Mouse (Mus musculus) ES-E14 (cell line): Measurements from ENCODE around the gene Nprl2. TPM values are rescaled to one million over a fixed set of nuclear protein-coding genes. Genes with fewer than 3 reads are reported as not detected.

Experiments
- DNase-seq: peaks from one replicate; pipeline ENCODE4 v3.0.0-alpha.2; 2013; ENCODE audit warnings: low read depth, low spot score
- H3K27ac ChIP-seq: 2 replicates; pipeline ENCODE4 v1.5.1; 2012; ENCODE audit warnings: low read depth, mild to moderate bottlenecking, low read length, moderate library complexity, mixed read lengths; ENCODE audit not compliant: poor library complexity, insufficient read depth, severe bottlenecking
- H3K36me3 ChIP-seq: 2 replicates; pipeline ENCODE4 v1.6.1; 2012; ENCODE audit warnings: mild to moderate bottlenecking, low read length, moderate library complexity, mixed read lengths; ENCODE audit not compliant: control insufficient read depth, poor library complexity, insufficient read depth, severe bottlenecking
- H3K4me1 ChIP-seq, 2 experiments: fragments of 150-350 bp in 1 of 2; sonication (generic) in 1 of 2; 2 replicates each; pipeline ENCODE4 v1.6.1; 2012; ENCODE audit warnings: low read length in 2 of 2, mild to moderate bottlenecking in 1 of 2, mixed read lengths in 1 of 2; ENCODE audit not compliant: control insufficient read depth in 2 of 2, insufficient read depth in 2 of 2, poor library complexity in 1 of 2
- H3K4me3 ChIP-seq, 2 experiments: fragments of 150-350 bp in 1 of 2; sonication (generic) in 1 of 2; 2 replicates each; pipeline ENCODE4 v1.5.1; 2012; ENCODE audit warnings: low read length in 2 of 2, low read depth in 1 of 2, mild to moderate bottlenecking in 1 of 2, mixed read lengths in 1 of 2; ENCODE audit not compliant: insufficient read depth in 1 of 2, poor library complexity in 1 of 2, severe bottlenecking in 1 of 2
- H3K9ac ChIP-seq: 2 replicates; pipeline ENCODE4 v1.6.1; 2012; ENCODE audit warnings: low read depth, mild to moderate bottlenecking, low read length, mixed read lengths; ENCODE audit not compliant: poor library complexity, insufficient read depth, severe bottlenecking
- H3K9me3 ChIP-seq: fragments of 150-350 bp; sonication (generic); 2 replicates; pipeline ENCODE4 v1.6.1; 2012; ENCODE audit warnings: low read depth, mild to moderate bottlenecking, low read length; ENCODE audit not compliant: control insufficient read depth, insufficient read depth
- CHD2 ChIP-seq: IDR thresholded peaks from 2 replicates; pipeline ENCODE4 v1.6.1; 2014; ENCODE audit warnings: mild to moderate bottlenecking, low read depth, low read length, inconsistent platforms
- HCFC1 ChIP-seq: IDR thresholded peaks from 2 replicates; pipeline ENCODE4 v1.6.1; 2012; ENCODE audit warnings: low read length, inconsistent platforms, borderline replicate concordance; ENCODE audit not compliant: insufficient read depth
- MAFK ChIP-seq: IDR thresholded peaks from 2 replicates; pipeline ENCODE4 v1.6.1; 2014; ENCODE audit warnings: mild to moderate bottlenecking, low read depth, low read length, inconsistent platforms; ENCODE audit not compliant: insufficient read depth
- ZC3H11A ChIP-seq: IDR thresholded peaks from 2 replicates; pipeline ENCODE4 v1.6.1; 2012; ENCODE audit warnings: low read depth, mild to moderate bottlenecking, inconsistent platforms, low read length, borderline replicate concordance
- ZNF384 ChIP-seq: IDR thresholded peaks from 2 replicates; pipeline ENCODE4 v1.6.1; 2012; ENCODE audit warnings: low read depth, low read length, inconsistent platforms
- in situ Hi-C, 2 experiments: fragments of 600-800 bp; cut with MboI; formaldehyde crosslinking; loops; one replicate each; pipeline ENCODE4 v1.15.1; 2025; ENCODE audit warnings: low sequenced_read_pairs in 2 of 2, inconsistent platforms in 1 of 2; ENCODE audit not compliant: unreplicated experiment in 2 of 2
- total RNA-seq: library from RNA; depleted of rRNA; stranded (reverse); fragments of 300-350 nt; gene quantifications from 2 replicates; pipeline ENCODE4 v1.2.3, GENCODE M21; 2012

Nprl2 gene
- total RNA-seq, 1 experiment = 21.2 TPM

GRCm38 (mm10) chr9:107542721-107543120, 695 bp downstream of the Nprl2 start:
- peak overlapping the region; percentile 80; the same call in 1 of the 2 replicates for H3K9ac ChIP-seq
- no peak overlapping the region for H3K27ac ChIP-seq
- in situ Hi-C loops = no loop called here
- peaks cover 0 to 16% of the 10 kb centered on the region in 2 experiments; a peak in 3 of 4 replicates for H3K4me1 ChIP-seq
- no peaks in the 10 kb centered on the region for H3K9me3 ChIP-seq
- peak overlapping the region; percentile 80 to 93 for H3K4me3 ChIP-seq
- peaks cover 23% of the 10 kb centered on the region for H3K36me3 ChIP-seq
- DNase-seq = no peak
- no peak for TF ChIP-seq MAFK
- TF ChIP-seq ZC3H11A = no peak
- TF ChIP-seq CHD2 = no peak
- no peak for TF ChIP-seq HCFC1
- no peak for TF ChIP-seq ZNF384

- in situ Hi-C loops = no loop called here
- no peak overlapping the region for H3K4me3 ChIP-seq
Observed at GRCm38 (mm10) chr9:107543299-107543698, 1.3 kb downstream of the Nprl2 start.

GRCm38 (mm10) chr9:107544196-107544700, 2.2 kb downstream of the Nprl2 start:
- Histone ChIP-seq H3K4me1 (peaks cover 0 to 16% of the 10 kb centered on the region in 2 experiments; a peak in 3 of 4 replicates), H3K27ac (no peak overlapping the region), H3K36me3 (peaks cover 11% of the 10 kb centered on the region; the same call in 1 of the 2 replicates), H3K9me3 (no peaks in the 10 kb centered on the region), H3K4me3 (no peak overlapping the region), H3K9ac (no peak overlapping the region)
- in situ Hi-C loops = no loop called here
- no peak for TF ChIP-seq CHD2
- TF ChIP-seq MAFK = no peak
- DNase-seq = no peak

More at GRCm38 (mm10) chr9:107543299-107543698, 1.3 kb downstream of the Nprl2 start:
- TF ChIP-seq ZC3H11A (no peak), CHD2 (no peak), HCFC1 (no peak), MAFK (no peak), ZNF384 (no peak)
- Histone ChIP-seq H3K36me3 (peaks cover 17% of the 10 kb centered on the region), H3K27ac (no peak overlapping the region), H3K4me1 (peaks cover 0 to 16% of the 10 kb centered on the region in 2 experiments; a peak in 3 of 4 replicates), H3K9ac (no peak overlapping the region), H3K9me3 (no peaks in the 10 kb centered on the region)
- no peak for DNase-seq

GRCm38 (mm10) chr9:107544729-107545128, 2.7 kb downstream of the Nprl2 start:
- no peak overlapping the region for H3K4me3 ChIP-seq
- DNase-seq = no peak
- no peak overlapping the region for H3K9ac ChIP-seq
- in situ Hi-C loops = no loop called here
- peaks cover 0 to 18% of the 10 kb centered on the region in 2 experiments; a peak in 3 of 4 replicates for H3K4me1 ChIP-seq
- TF ChIP-seq MAFK (no peak), HCFC1 (no peak), ZC3H11A (no peak), CHD2 (no peak), ZNF384 (no peak)
- H3K9me3 ChIP-seq = no peaks in the 10 kb centered on the region
- peaks cover 9% of the 10 kb centered on the region; the same call in 1 of the 2 replicates for H3K36me3 ChIP-seq
- no peak overlapping the region for H3K27ac ChIP-seq

DNA sequence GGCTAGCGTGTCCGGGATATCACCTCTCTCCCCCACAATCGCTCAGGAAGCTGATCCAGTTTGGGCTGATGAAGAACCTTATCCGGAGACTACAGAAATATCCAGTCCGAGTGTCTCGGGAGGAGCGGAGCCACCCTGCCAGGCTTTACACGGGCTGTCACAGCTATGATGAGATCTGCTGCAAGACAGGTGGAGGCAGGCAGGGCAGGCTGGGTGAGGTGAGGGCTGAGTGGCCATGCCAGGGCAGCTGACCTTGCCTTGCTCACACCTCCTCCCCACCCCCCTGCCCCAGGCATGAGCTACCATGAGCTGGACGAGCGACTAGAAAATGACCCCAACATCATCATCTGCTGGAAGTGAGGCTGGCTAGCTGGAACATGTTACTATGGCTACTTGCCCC, 3.2 kb downstream of the Nprl2 start:
- H3K4me3 ChIP-seq = no peak overlapping the region
- peaks cover 0 to 18% of the 10 kb centered on the region in 2 experiments; a peak in 3 of 4 replicates for H3K4me1 ChIP-seq
- H3K9me3 ChIP-seq = no peaks in the 10 kb centered on the region
- DNase-seq = no peak
- peaks cover 6% of the 10 kb centered on the region; the same call in 1 of the 2 replicates for H3K36me3 ChIP-seq
- in situ Hi-C loops = no loop called here
- TF ChIP-seq ZNF384 = no peak
- TF ChIP-seq HCFC1 = no peak
- TF ChIP-seq MAFK = no peak
- TF ChIP-seq ZC3H11A = no peak
- TF ChIP-seq CHD2 = no peak
- no peak overlapping the region for H3K27ac ChIP-seq
- H3K9ac ChIP-seq = no peak overlapping the region
